Mouse (Mus musculus) liver, embryonic 16.5 days (tissue): ENCODE results near the gene Dvl1. TPM values are rescaled to one million over a fixed set of nuclear protein-coding genes. Genes with fewer than 3 reads are reported as not detected.

Experiments used
- ATAC-seq: fragments of 200-750 bp; cut with Nextera tagmentation; 2 replicates; pipeline ENCODE4 v1.8.0; 2017; ENCODE audit warnings: low read depth, mild to moderate bottlenecking, moderate number of reproducible peaks, moderate library complexity
- H3K27ac ChIP-seq: fragments of 300-500 bp; sonication (generic); 2 replicates; pipeline ENCODE4 v1.5.1; 2014; ENCODE audit warnings: mild to moderate bottlenecking, low read length
- H3K27me3 ChIP-seq: fragments of 300-500 bp; sonication (generic); 2 replicates; pipeline ENCODE4 v1.6.1; 2014; ENCODE audit warnings: low read depth, low read length, mixed read lengths; ENCODE audit not compliant: control insufficient read depth, insufficient read depth
- H3K36me3 ChIP-seq: fragments of 300-500 bp; sonication (generic); 2 replicates; pipeline ENCODE4 v1.6.1; 2014; ENCODE audit warnings: mild to moderate bottlenecking; ENCODE audit not compliant: control insufficient read depth, insufficient read depth
- H3K4me1 ChIP-seq: fragments of 300-500 bp; sonication (generic); 2 replicates; pipeline ENCODE4 v1.6.1; 2014; ENCODE audit warnings: low read depth, low read length, mixed read lengths; ENCODE audit not compliant: control insufficient read depth
- H3K4me2 ChIP-seq: fragments of 300-500 bp; sonication (generic); 2 replicates; pipeline ENCODE4 v1.6.1; 2014; ENCODE audit warnings: low read depth, low read length, mixed read lengths
- H3K4me3 ChIP-seq: fragments of 300-500 bp; sonication (generic); 2 replicates; pipeline ENCODE4 v1.5.1; 2014; ENCODE audit warnings: low read depth, mild to moderate bottlenecking, low read length
- H3K9ac ChIP-seq: fragments of 300-500 bp; sonication (generic); 2 replicates; pipeline ENCODE4 v1.6.1; 2014; ENCODE audit warnings: low read depth, low read length
- H3K9me3 ChIP-seq: fragments of 300-500 bp; sonication (generic); replicated peaks from 2 replicates; pipeline ENCODE4 v1.6.1; 2016; ENCODE audit warnings: low read length; ENCODE audit not compliant: control insufficient read depth
- WGBS: fragments of 180-500 bp; shearing (Covaris S2); extraction: QIAGEN DNeasy Blood & Tissue Kit; methylation state at CpG from one replicate; pipeline ENCODE4 v1.1.7; 2014; ENCODE audit not compliant: insufficient replicate concordance; 5-methylcytosine and 5-hydroxymethylcytosine counted together
- polyA plus RNA-seq: library from polyadenylated mRNA; unstranded; fragments of >200 nt; fragmentation: Nextera tagmentation; extraction: Ambion mirVana; gene quantifications from 2 replicates; pipeline ENCODE4 v1.2.1, GENCODE M21; 2015

Dvl1 gene
- polyA plus RNA-seq, 1 experiment from 2014 or later, result 1.9 TPM

GRCm38 (mm10) chr4:155821025-155821424 lies 26.2 kb upstream of the Dvl1 start:
- no peak overlapping the region for H3K9ac ChIP-seq
- H3K9me3 ChIP-seq, result no peaks in the 10 kb centered on the region
- no peak overlapping the region for H3K4me2 ChIP-seq
- WGBS, result 79% methylated on average over 7 of the region's 7 CpGs
- no peak overlapping the region for H3K4me3 ChIP-seq
- peaks cover 95% of the 10 kb centered on the region for H3K36me3 ChIP-seq
- no peaks in the 10 kb centered on the region for H3K27me3 ChIP-seq
- no peak for ATAC-seq
- H3K4me1 ChIP-seq, result no peaks in the 10 kb centered on the region
- no peak overlapping the region for H3K27ac ChIP-seq

DNA sequence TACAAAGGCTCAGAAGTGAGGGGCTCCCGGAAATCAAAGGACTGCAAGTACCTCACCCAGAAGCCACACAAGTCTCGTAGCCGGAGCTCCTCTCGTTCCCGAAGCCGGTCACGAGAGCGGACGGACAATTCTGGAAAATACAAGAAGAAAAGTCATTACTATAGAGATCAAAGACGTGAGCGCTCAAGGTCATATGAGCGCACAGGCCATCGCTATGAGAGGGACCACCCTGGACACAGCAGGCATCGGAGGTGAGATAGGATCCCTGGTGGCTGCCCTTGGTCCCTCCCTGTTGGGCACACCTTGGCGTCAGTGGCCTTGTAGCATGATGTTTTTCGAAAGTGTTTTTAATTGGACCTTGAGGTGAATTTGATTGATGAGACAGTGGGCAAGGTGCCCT lies 23.8 kb upstream of the Dvl1 start:
- Histone ChIP-seq H3K9me3 (no peaks in the 10 kb centered on the region), H3K4me3 (no peak overlapping the region), H3K36me3 (peaks cover 87% of the 10 kb centered on the region), H3K9ac (no peak overlapping the region), H3K27ac (no peak overlapping the region), H3K4me1 (no peaks in the 10 kb centered on the region), H3K4me2 (no peak overlapping the region), H3K27me3 (no peaks in the 10 kb centered on the region)
- ATAC-seq, result no peak
- WGBS, result 92% methylated on average over 16 of the region's 16 CpGs

- no peaks in the 10 kb centered on the region for H3K9me3 ChIP-seq
- no peak overlapping the region for H3K4me2 ChIP-seq
- H3K4me3 ChIP-seq, result no peak overlapping the region
- WGBS, result 93% methylated on average over 4 of the region's 4 CpGs
- peaks cover 24% of the 10 kb centered on the region for H3K4me1 ChIP-seq
- H3K9ac ChIP-seq, result no peak overlapping the region
- H3K27me3 ChIP-seq, result no peaks in the 10 kb centered on the region
- no peak for ATAC-seq
- no peak overlapping the region for H3K27ac ChIP-seq
- H3K36me3 ChIP-seq, result peaks cover 25% of the 10 kb centered on the region
Observed at GRCm38 (mm10) chr4:155829866-155830265, 17.3 kb upstream of the Dvl1 start.

DNA sequence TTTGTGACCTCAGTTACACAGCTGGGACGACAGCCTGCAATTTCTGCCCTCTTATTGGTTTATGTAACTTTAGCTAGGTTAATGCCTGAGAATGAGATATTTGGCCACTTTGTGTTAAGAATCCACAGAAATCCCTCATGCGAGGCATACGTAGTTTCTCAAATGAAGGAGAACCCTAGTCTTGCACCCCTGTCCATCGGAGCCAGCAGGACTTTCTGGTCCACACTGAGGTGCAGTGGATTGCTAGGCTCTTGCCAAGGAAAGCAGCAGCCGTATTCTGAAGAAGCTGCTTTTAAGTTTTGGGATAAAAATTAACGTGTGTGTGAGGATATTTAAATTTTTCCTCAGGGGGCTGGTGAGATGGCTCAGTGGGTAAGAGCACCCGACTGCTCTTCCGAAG lies 16.6 kb upstream of the Dvl1 start:
- no peak for ATAC-seq
- Histone ChIP-seq H3K27me3 (no peaks in the 10 kb centered on the region), H3K4me1 (peaks cover 24% of the 10 kb centered on the region), H3K27ac (peak overlapping the region; percentile 93), H3K4me3 (peak overlapping the region; percentile 90), H3K9ac (peak overlapping the region; percentile 92), H3K4me2 (peak overlapping the region; percentile 87), H3K36me3 (peaks cover 17% of the 10 kb centered on the region), H3K9me3 (no peaks in the 10 kb centered on the region)
- 47% methylated on average over 8 of the region's 8 CpGs for WGBS

DNA sequence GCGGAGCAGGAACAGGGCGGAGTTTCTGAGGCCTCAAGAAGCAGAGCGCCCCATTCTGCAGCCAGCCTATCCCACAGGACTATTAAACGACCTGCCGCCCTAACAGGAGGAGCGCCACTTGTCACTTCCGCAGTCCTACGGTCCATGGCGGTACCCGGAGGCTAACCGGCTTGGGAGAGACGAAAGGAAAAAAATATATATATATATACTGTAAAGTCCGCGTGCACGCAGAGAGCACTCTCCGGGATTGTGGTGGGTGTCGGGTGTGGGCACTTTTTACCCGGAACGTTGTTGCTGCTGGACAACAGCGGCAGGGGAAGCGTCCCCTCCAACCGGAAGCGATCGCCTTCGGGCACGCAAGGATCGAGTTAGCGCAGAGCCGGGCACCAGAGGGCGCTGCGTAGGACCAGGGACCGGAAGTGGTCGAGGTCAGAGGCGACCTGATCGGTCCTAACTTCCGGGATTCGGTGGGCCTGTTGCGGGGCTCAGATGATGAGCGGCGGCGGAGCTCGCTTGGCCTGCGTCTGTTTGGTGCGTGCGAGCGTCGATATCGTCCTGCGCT lies 15.9 kb upstream of the Dvl1 start, which contains the start of gene Aurkaip1:
Gene Aurkaip1, plus strand, starts transcription at position 68 of the 562 bp plus-strand sequence.
- Histone ChIP-seq H3K4me3 (peak within 1 kb of the TSS; percentile 90), H3K36me3 (peaks cover 14% of the 10 kb centered on the region), H3K4me1 (peaks cover 24% of the 10 kb centered on the region), H3K27me3 (no peaks in the 10 kb centered on the region), H3K9ac (peak within 1 kb of the TSS; percentile 92), H3K27ac (peak within 1 kb of the TSS; percentile 93), H3K9me3 (no peaks in the 10 kb centered on the region), H3K4me2 (peak within 1 kb of the TSS; percentile 87)
- under 1% methylated on average over 49 of the region's 49 CpGs for WGBS
- peak; percentile 94 for ATAC-seq

- peak; percentile 20 for ATAC-seq
- H3K4me2 ChIP-seq, result peak overlapping the region; percentile 87
- peaks cover 9% of the 10 kb centered on the region for H3K36me3 ChIP-seq
- under 1% methylated on average over 25 of the region's 25 CpGs for WGBS
- peak overlapping the region; percentile 92 for H3K9ac ChIP-seq
- peak overlapping the region; percentile 93 for H3K27ac ChIP-seq
- no peaks in the 10 kb centered on the region for H3K9me3 ChIP-seq
- peak overlapping the region; percentile 90 for H3K4me3 ChIP-seq
- no peaks in the 10 kb centered on the region for H3K27me3 ChIP-seq
- H3K4me1 ChIP-seq, result peaks cover 24% of the 10 kb centered on the region
Observed at GRCm38 (mm10) chr4:155831831-155832230, 15.4 kb upstream of the Dvl1 start.

- no peak for ATAC-seq
- 51% methylated on average over 10 of the region's 10 CpGs for WGBS
- H3K4me2 ChIP-seq, result peak overlapping the region; percentile 87
- H3K27me3 ChIP-seq, result no peaks in the 10 kb centered on the region
- H3K27ac ChIP-seq, result peak overlapping the region; percentile 93
- H3K4me3 ChIP-seq, result peak overlapping the region; percentile 90
- H3K4me1 ChIP-seq, result peaks cover 24% of the 10 kb centered on the region
- no peaks in the 10 kb centered on the region for H3K9me3 ChIP-seq
- H3K36me3 ChIP-seq, result peaks cover 5% of the 10 kb centered on the region
- peak overlapping the region; percentile 92 for H3K9ac ChIP-seq
Observed at GRCm38 (mm10) chr4:155832321-155832720, 14.9 kb upstream of the Dvl1 start.

DNA sequence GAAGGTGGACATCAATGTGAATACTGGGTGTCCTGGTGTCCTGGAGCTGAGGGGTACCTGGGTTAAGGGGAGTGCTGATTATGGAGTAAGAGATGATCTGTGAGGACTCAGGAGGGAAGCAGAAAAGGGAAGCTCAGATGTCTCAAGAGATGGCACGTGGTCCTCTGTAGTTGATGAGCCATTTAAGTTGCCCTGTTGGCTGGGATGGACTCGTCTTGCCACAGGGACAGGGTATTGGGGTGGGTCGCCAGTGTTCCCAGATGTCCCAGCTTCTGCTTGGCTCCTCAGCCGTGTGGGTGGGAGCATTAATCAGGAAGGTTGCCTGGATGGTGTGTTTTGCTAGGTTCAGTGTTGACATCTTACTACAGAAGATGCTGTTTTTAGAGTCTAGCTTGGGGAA lies 14.0 kb upstream of the Dvl1 start:
- no peak overlapping the region for H3K27ac ChIP-seq
- 64% methylated on average over 4 of the region's 4 CpGs for WGBS

DNA sequence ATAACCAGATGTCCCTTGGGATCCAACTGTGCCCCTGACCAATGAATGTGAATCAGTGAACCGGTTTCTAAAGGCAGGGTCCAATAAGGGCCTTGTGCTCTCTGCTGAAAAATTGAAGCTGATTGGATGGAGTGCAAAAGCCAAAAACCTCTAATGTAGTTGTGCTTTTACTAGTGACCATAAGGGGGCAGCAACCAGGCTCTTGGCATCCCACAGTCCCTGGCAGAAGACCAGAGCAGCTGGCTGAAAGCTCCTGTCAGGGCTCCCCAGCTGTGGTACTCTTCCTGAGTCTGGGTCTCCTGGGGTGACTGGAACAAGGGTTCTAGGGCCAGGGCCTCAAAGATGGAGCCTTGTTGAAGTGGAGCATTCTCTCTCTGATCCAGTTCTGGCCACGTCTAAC lies 13.4 kb upstream of the Dvl1 start:
- no peaks in the 10 kb centered on the region for H3K36me3 ChIP-seq
- ATAC-seq, result no peak
- no peak overlapping the region for H3K4me3 ChIP-seq
- H3K9me3 ChIP-seq, result no peaks in the 10 kb centered on the region
- no peak overlapping the region for H3K4me2 ChIP-seq
- peaks cover 24% of the 10 kb centered on the region for H3K4me1 ChIP-seq
- H3K9ac ChIP-seq, result no peak overlapping the region
- H3K27me3 ChIP-seq, result no peaks in the 10 kb centered on the region; the same call in 1 of the 2 replicates
- no peak overlapping the region for H3K27ac ChIP-seq
- 38% methylated on average over 2 of the region's 2 CpGs for WGBS

More for the DNA sequence above, 14.0 kb upstream of the Dvl1 start:
- Histone ChIP-seq H3K9me3 (no peaks in the 10 kb centered on the region), H3K36me3 (no peaks in the 10 kb centered on the region), H3K4me2 (no peak overlapping the region), H3K27me3 (no peaks in the 10 kb centered on the region), H3K9ac (no peak overlapping the region), H3K4me1 (peaks cover 24% of the 10 kb centered on the region), H3K4me3 (no peak overlapping the region)
- no peak for ATAC-seq
